Mouse (Mus musculus) liver, embryonic 14.5 days (tissue): ENCODE measurements around the gene S1pr1.

Source experiments
- CTCF ChIP-seq: IDR thresholded peaks from 2 replicates; pipeline ENCODE4 v1.5.1; 2016; ENCODE audit warnings: antibody characterized with exemption, low read depth, control low read depth
- EP300 ChIP-seq: IDR thresholded peaks from 2 replicates; pipeline ENCODE4 v1.6.1; 2016; ENCODE audit warnings: antibody characterized with exemption, low read depth

DNA sequence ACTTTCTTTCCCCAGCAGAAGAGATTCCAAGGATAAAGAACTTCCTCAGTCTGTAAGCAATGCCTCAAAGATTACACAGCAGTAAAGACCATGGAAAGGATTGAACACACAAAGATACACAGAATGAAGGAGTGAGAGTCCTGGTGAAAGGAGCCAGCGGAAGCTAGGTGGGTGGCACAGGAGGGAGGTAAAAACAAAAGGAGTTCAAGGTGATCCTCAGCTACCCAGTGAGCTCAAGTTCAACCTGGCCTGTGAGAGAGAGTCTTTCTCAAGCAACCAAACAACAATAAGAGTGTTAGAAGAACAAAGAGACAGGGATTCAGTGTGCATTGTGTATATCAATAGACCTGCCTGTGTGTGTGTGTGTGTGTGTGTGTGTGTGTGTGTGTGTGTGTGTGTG lies 25.0 kb downstream of the S1pr1 start:
- TF ChIP-seq CTCF, result no peak
- TF ChIP-seq EP300, result no peak
